ENCODE assay signal across 10 mouse cellular contexts in the genomic region with DNA sequence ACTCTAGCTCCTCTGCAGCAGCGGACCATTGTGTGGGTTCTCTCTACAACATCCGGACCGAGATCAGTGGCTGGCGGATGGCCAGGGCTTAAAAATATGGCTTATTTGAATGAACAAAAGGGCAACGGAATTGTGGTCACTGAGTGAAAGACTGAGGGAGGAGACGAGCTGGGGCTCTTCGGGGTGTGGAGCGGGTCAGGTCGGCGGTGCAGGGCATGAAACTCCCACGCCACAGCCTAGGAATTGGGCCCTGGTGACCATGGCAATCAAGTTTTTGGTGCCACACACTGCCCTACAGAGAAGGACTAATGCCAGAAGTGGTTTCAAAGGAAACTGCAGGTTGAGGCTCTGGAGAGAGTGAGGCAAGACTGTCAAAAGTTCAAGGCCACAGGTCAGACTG. TPM values are rescaled to one million over a fixed set of nuclear protein-coding genes. Genes with fewer than 3 reads are reported as not detected.
A peak's percentile ranks its signal among the peaks of the same experiment; 100 is the strongest.
DNase-seq lines count a peak whose midpoint lies in the region; TF ChIP-seq lines count a peak whose summit lies in the region.
"Had no signal": no experiment of that assay in that cellular context is flagged by ENCODE, and none has a peak within 500 bp of the region (broad histone marks: within the 10 kb centered on the region; RNA-seq: fewer than 3 reads in every experiment).

No protein-coding gene starts in this region.

- peaks cover 23% of the 10 kb centered on the region for H3K79me2 ChIP-seq in myocyte (ENCODE audit: control insufficient read depth, insufficient read depth)

- no peak for TF ChIP-seq POLR2A in myocyte (IDR thresholded peaks at IDR 0.05; ENCODE audit: insufficient read length, low read depth)

- DNase-seq in gastrocnemius, postnatal 10 days = peak; percentile 50
- no peak for DNase-seq in gastrocnemius, adult 8-10 months (ENCODE audit: low spot score in 2 of 2)
- peak; percentile 71 to 78 for DNase-seq in right cerebral cortex, postnatal 10 days (ENCODE audit: low spot score in 2 of 2)
- no peak for DNase-seq in right cerebral cortex, postnatal 36 days (ENCODE audit: low spot score in 2 of 2)
- peak; percentile 61 to 74 for DNase-seq in kidney, adult 8-10 months
- DNase-seq in embryo, embryonic 10.5 days (ENCODE audit: low spot score) = no peak
- no peak for DNase-seq in embryo, embryonic 11 days

- H3K4me2 ChIP-seq in myocyte (ENCODE audit: low read depth) = peak overlapping the region; percentile 84
- H3K4me2 ChIP-seq: neural tube, embryonic 12.5 days had no signal

- H3K4me3 ChIP-seq in myocyte = peak overlapping the region; percentile 2
- H3K4me3 ChIP-seq: neural tube, embryonic 12.5 days had no signal

- no peaks in the 10 kb centered on the region for H3K36me3 ChIP-seq in myocyte (ENCODE audit: control insufficient read depth, insufficient read depth)
- H3K36me3 ChIP-seq: neural tube, embryonic 12.5 days had no signal

- H3ac ChIP-seq in myocyte (ENCODE audit: control insufficient read depth, insufficient read length) = no peak overlapping the region

- H3K27me3 ChIP-seq in myocyte (ENCODE audit: control insufficient read depth, insufficient read depth, insufficient read length) = no peaks in the 10 kb centered on the region
- H3K27me3 ChIP-seq: neural tube, embryonic 12.5 days had no signal

TF ChIP-seq in myocyte, 11 proteins besides CTCF, POLR2A, EP300 and RAD21:
- TF ChIP-seq SRF (IDR thresholded peaks at IDR 0.05; ENCODE audit: control insufficient read depth, insufficient read length, low read depth) (no peak), E2F4 (IDR thresholded peaks at IDR 0.05; ENCODE audit: insufficient read depth) (no peak), POLR2AphosphoS2 (IDR thresholded peaks at IDR 0.05; ENCODE audit: insufficient read length, low read depth) (no peak), MYOD1 (IDR thresholded peaks at IDR 0.05; ENCODE audit: control insufficient read depth in 1 of 3, insufficient read length in 2 of 3, low read depth in 2 of 3) (no peak), CEBPB (IDR thresholded peaks at IDR 0.05; ENCODE audit: insufficient read depth, poor library complexity, severe bottlenecking) (no peak), TCF3 (IDR thresholded peaks at IDR 0.05; ENCODE audit: insufficient read length, low read depth) (no peak), USF1 (IDR thresholded peaks at IDR 0.05; ENCODE audit: low read depth) (no peak), MYOG (IDR thresholded peaks at IDR 0.05; ENCODE audit: control insufficient read depth in 1 of 3, insufficient read depth in 1 of 3, insufficient read length in 2 of 3, low read depth in 2 of 3) (no peak), REST (IDR thresholded peaks at IDR 0.05; ENCODE audit: insufficient read depth, insufficient read length) (no peak), MAX (IDR thresholded peaks at IDR 0.05; ENCODE audit: low read depth) (no peak), TCF12 (IDR thresholded peaks at IDR 0.05; ENCODE audit: insufficient read depth, poor library complexity, severe bottlenecking) (no peak)
TF ChIP-seq in myocyte: peak in this region for 0.

RNA-seq across cellular contexts. Expression of a gene that starts 2.2 kb away (rescaled TPM):
- 10 to 100 TPM in 1 of 2 experiments, 1 to 10 TPM in 1; 8.2 to 12.1 TPM for total RNA-seq in gastrocnemius, postnatal 10 days (2021)
- 10 to 100 TPM in 1 of 4 experiments, 1 to 10 TPM in 3; 7.2 to 10.2 (median 8.2) TPM for total RNA-seq in gastrocnemius, adult 8-10 months (2022)
- polyA plus RNA-seq in myocyte (2012; fragmentation: generic; extraction: Trizol) = 247 TPM

RNA-seq across cellular contexts. Expression of a gene that starts 8.3 kb away (rescaled TPM):
- total RNA-seq in gastrocnemius, postnatal 10 days (2021) = 1 to 10 TPM; 5.7 to 6.0 TPM
- 1 to 10 TPM in 2 of 4 experiments, under 1 TPM in 2; 0.67 to 1.9 (median 0.90) TPM for total RNA-seq in gastrocnemius, adult 8-10 months (2022)
- polyA plus RNA-seq in myocyte (2012; fragmentation: generic; extraction: Trizol) = 38.3 TPM

RNA-seq across cellular contexts. Expression of a gene that starts 32.5 kb away (rescaled TPM):
- total RNA-seq in gastrocnemius, postnatal 10 days (2021) = 10 to 100 TPM; 12.0 to 15.3 TPM
- 10 to 100 TPM; 15.6 to 17.9 (median 15.9) TPM for total RNA-seq in gastrocnemius, adult 8-10 months (2022)
- polyA plus RNA-seq in myocyte (2012; fragmentation: generic; extraction: Trizol) = 104 TPM

RNA-seq across cellular contexts. Expression of a gene that starts 52.1 kb away (rescaled TPM):
- not detected for total RNA-seq in gastrocnemius, postnatal 10 days (2021)
- not detected for total RNA-seq in gastrocnemius, adult 8-10 months (2022)
- polyA plus RNA-seq in myocyte (2012; fragmentation: generic; extraction: Trizol) = not detected
- total RNA-seq: gastrocnemius, postnatal 4 days had no signal
- polyA plus RNA-seq: neural tube, embryonic 12.5 days had no signal

RNA-seq across cellular contexts. Expression of a gene that starts 56.2 kb away (rescaled TPM):
- total RNA-seq in gastrocnemius, postnatal 10 days (2021) = 100 to 1,000 TPM; 789 to 874 TPM
- 1,000 to 10,000 TPM; 1,068 to 1,166 (median 1,137) TPM for total RNA-seq in gastrocnemius, adult 8-10 months (2022)
- polyA plus RNA-seq in myocyte (2012; fragmentation: generic; extraction: Trizol) = 666 TPM

Comparison
In these comparisons a context has a peak if more than half of its experiments do, and no peak if none do; other contexts are left out.
1. DNase-seq: peak in gastrocnemius, postnatal 10 days (single experiment), right cerebral cortex, postnatal 10 days (2 of 2) and kidney, adult 8-10 months (2 of 2); none in gastrocnemius, adult 8-10 months (0 of 2), right cerebral cortex, postnatal 36 days (0 of 2), embryo, embryonic 10.5 days (single experiment) and embryo, embryonic 11 days (single experiment).